Mouse (Mus musculus): ENCODE results near the gene C1qtnf5.

C1qtnf5 gene

DNA sequence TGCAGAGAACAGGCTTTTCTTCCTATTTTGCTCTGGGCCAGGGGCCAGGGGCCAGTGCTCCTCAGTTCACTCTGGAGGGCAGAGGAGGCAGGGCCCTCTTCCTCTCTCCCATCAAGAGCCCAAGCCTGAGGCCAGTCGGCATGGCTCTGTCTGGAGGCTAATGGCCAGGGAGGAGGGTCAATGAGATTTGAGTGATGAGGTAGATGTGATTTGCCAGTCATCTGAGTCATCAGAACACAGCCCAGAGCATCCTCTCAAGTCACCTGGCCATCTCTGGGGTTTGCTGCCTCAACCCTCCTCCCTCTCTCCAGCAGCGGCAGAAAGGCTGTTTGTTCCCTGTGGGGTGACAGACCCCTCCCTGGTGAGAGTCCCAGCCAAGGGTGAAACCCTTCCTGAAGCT, 26.2 kb downstream of the C1qtnf5 start:
- no peak for DNase-seq

- DNase-seq = peak; percentile 83 to 89
Observed at GRCm38 (mm10) chr9:44134101-44134850, 27.2 kb downstream of the C1qtnf5 start, which contains the start of gene Mcam. Gene Mcam (plus strand): TSS chr9:44134469.

DNA sequence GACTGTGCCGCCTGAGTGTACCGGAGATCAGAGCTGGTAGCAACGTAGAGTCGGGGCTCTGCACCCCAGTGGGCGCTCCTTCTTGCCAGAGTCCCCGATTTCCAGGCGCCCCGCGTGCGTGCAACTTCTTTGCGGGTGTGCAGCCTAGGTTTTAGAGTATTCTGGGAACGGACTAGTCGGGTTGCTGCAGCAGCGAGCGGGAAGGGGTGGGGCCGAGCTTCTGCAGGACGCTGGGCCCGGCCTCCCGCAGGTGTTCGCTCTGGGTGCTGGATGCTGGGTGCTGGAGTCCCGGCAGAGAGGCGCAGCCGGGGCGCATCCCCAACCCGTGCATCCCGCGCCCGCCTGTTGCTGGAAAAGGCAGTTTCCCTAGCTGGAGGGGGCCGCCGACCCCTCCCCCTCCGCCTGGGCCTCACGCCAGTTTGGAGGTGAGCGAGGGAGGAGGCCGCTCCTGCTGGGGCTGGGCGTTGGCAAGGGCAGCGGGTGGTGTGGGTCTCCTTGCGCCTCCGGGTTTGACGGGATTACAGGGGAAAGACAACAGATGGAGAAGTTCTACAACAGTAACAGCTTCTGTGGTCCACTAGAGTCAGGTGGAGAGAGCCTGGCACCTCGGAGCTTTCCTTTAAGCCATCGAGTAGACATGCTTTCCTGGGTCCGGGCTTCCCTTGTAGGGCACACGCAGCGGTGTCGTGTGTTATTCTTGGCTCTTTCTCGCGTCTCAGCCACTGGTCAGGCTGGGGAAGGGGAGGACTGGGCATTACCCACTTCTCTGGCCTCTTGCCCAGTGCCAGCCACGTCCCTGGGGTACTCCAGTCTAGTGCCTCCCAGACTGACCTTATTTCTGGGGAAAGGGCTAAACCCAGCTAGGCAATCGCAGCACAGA, 28.0 kb downstream of the C1qtnf5 start:
- peak; percentile 76 to 80 for DNase-seq

DNA sequence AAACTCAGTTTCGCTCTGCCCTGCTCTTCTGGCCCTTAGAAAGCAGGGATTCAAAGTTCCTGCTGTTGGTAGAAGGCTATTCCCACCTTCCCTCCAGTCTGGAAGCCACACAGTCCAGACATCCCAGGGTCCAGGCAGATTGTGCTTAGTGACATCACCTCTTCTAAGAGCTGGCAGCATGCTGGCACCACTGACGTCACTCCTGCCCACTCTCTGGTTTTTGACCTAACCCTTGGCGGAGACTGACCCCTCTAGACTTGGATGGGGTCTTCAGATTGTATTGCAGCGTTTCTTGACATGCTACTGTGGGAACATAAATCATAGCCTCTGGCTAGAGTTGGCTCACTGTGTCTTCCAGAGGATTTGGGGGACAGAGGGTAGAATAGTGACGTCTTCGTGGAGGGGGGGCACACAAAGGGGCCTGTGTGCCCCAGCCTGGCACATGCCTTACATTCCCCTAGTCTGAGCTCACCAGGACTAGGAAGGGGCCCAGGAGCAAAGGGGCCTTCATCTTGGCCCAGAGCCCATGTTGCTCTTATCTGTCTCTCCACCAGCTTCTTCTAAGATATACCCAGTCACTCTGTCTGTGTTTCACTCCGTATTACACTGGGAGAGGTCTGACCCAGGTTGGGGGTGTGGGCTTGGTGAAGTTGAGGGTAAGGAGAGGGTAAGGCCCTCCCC, 28.8 kb downstream of the C1qtnf5 start:
- peak in 1 of 2 experiments; percentile 29 for DNase-seq

GRCm38 (mm10) chr9:44137846-44138245, 30.8 kb downstream of the C1qtnf5 start:
- no peak for DNase-seq

DNA sequence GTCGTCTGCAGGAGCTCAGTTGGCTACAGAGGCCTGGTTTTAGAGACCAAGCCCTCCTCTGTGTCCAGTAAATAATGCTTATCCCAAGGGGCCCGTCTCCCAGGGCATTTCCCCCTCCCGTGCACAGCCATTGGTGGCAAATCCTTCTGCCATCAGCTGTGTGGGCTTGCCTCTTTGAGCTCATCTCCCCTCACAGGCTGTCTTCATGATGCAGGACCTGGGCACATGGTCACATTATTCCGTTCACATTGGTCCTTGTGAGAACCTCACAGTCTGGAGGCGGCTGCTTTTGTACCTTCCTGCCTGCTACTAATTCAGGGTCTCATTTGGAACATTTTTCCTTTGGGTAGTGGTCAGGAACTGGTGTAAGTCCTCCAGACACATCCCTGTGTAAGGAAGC, 34.9 kb downstream of the C1qtnf5 start:
- no peak for DNase-seq

DNA sequence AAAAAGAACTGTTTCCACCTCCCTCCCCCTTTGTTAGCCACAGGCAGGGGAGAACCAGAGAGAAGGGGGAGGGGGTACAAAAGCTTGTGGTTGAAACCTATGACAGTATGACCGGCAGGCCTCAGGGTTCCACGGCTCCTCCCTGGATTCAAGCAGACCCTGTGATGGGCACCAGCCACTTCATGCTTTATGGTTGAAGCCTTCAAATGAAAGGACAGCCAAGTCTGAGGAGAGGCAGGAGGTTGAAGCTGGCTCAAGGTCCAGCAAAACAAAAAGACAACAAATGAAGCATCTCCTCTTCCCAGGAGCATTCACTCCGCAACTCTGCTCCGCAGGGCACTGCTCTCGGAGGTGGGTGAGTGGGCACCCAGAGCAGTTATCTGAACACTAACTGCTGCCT, 36.4 kb downstream of the C1qtnf5 start:
- DNase-seq = no peak

DNA sequence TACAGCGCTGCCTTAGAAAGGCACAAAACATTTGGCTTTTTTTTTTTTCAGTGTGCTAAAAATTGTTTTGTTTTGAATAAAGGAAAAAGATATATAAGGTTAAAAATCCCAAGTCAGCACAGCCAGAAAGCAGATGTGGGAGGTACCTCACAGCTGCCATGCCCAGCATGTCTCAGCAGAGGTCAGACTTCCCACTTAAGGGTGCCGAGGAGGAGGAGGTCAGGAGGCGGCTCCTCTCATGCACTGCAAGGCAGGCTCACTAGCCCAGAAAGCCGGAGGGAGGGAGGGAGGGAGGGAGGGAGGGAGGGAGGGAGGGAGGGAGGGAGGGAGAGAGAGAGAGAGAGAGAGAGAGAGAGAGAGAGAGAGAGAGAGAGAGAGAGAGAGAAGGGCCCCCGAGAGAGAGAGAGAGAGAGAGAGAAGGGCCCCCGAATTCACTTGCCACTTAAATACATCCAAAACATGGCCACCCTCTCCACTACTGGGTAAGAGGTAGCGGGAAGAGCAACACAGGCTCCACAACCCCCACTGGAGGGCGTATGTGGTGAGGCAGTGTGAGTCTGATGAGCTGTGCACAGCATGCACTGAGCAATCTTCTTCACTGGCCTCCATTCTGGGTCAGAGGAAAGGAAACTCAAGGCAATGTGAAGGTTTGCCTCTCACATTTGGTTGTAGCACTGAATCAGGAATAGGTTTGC, 37.1 kb downstream of the C1qtnf5 start:
- DNase-seq = peak; percentile 66 to 79

GRCm38 (mm10) chr9:44144718-44145060, 37.6 kb downstream of the C1qtnf5 start:
- DNase-seq = peak in 1 of 2 experiments; percentile 7

DNA sequence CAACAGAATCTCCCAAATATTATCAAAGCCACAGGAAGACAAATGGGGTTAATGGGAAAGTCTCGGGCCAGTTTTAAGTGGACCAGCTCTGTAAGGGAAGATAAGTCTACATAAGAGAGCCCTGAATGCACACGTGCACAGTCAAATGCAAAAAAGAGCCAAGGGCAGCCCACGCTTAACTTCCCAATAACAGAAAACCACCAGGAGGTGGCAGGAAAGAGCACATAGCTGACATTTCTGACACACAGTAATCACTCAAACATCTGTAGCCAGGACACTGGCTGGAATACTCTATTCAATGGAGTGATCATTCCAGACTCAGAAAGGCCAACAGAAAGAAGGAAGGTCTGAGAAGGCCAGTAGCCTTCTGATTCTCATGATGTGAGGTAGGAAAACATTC, 40.2 kb downstream of the C1qtnf5 start:
- peak in 1 of 2 experiments; percentile 46 for DNase-seq
